ENCODE assay signal across 7 mouse cellular contexts in genomic region chr11:72207834-72208377, GRCm38 (mm10). TPM values are rescaled to one million over a fixed set of nuclear protein-coding genes. Genes with fewer than 3 reads are reported as not detected.
DNase-seq lines count a peak whose midpoint lies in the region; ATAC-seq and TF ChIP-seq lines count a peak whose summit lies in the region.

No protein-coding gene starts in this region.

- no peak for TF ChIP-seq POLR2A in ES-Bruce4 (IDR thresholded peaks at IDR 0.05; ENCODE audit: insufficient read depth, low read length)

- H3K4me1 ChIP-seq in ES-Bruce4 (ENCODE audit: control insufficient read depth, insufficient read depth, low read length) = no peaks in the 10 kb centered on the region
- peaks cover 14% of the 10 kb centered on the region for H3K4me1 ChIP-seq in hindbrain, embryonic 14.5 days (replicated peaks; ENCODE audit: control insufficient read depth, insufficient read depth, low read length)
- H3K4me1 ChIP-seq in liver, embryonic 14.5 days (replicated peaks; ENCODE audit: control insufficient read depth in 2 of 2, insufficient read depth in 2 of 2, low read length in 1 of 2) = peaks cover 5 to 10% of the 10 kb centered on the region in 2 experiments; a peak in 3 of 4 replicates

- intact Hi-C loops in left cerebral cortex, postnatal 14 days (cut with DNase I) = no loop called here

- DNase-seq in 416B (ENCODE audit: low read depth) = peak; percentile 26
- no peak for DNase-seq in hindbrain, embryonic 14.5 days (ENCODE audit: low spot score)
- no peak for DNase-seq in liver, embryonic 14.5 days (ENCODE audit: low read depth in 3 of 3, low spot score in 3 of 3)
- DNase-seq in left cerebral cortex, postnatal 14 days (ENCODE audit: low spot score in 2 of 2) = no peak
- no peak for DNase-seq in B cell, adult 2 months

- H3K27me3 ChIP-seq in ES-Bruce4 (ENCODE audit: control insufficient read depth, insufficient read depth, low read length, poor library complexity, severe bottlenecking) = no peaks in the 10 kb centered on the region
- H3K27me3 ChIP-seq in hindbrain, embryonic 14.5 days (ENCODE audit: control insufficient read depth, insufficient read depth, low read length) = no peaks in the 10 kb centered on the region
- no peaks in the 10 kb centered on the region for H3K27me3 ChIP-seq in liver, embryonic 14.5 days (ENCODE audit: control insufficient read depth, insufficient read depth, low read length)

- peak overlapping the region; percentile 76 for H3K9ac ChIP-seq in ES-Bruce4 (ENCODE audit: low read depth, poor library complexity, severe bottlenecking)
- peak overlapping the region; percentile 92 for H3K9ac ChIP-seq in hindbrain, embryonic 14.5 days
- H3K9ac ChIP-seq in liver, embryonic 14.5 days (replicated peaks) = peak overlapping the region; percentile 60

- H3K36me3 ChIP-seq in ES-Bruce4 (ENCODE audit: control insufficient read depth, insufficient read depth, low read length, poor library complexity, severe bottlenecking) = peaks cover 11% of the 10 kb centered on the region
- peaks cover 36% of the 10 kb centered on the region for H3K36me3 ChIP-seq in hindbrain, embryonic 14.5 days (replicated peaks; ENCODE audit: control insufficient read depth, insufficient read depth)
- H3K36me3 ChIP-seq in liver, embryonic 14.5 days (replicated peaks; ENCODE audit: control insufficient read depth, insufficient read depth, low read depth) = peaks cover 3% of the 10 kb centered on the region

- peak overlapping the region; percentile 90 for H3K4me3 ChIP-seq in ES-Bruce4 (ENCODE audit: low read depth, low read length)
- H3K4me3 ChIP-seq in hindbrain, embryonic 14.5 days (replicated peaks; ENCODE audit: low read length) = peak overlapping the region; percentile 91
- peak overlapping the region; percentile 92 to 95 for H3K4me3 ChIP-seq in liver, embryonic 14.5 days (ENCODE audit: insufficient read depth in 1 of 2, low read depth in 2 of 2, low read length in 2 of 2)

- WGBS in hindbrain, embryonic 14.5 days = 22% methylated on average over 17 of the region's 17 CpGs
- WGBS in liver, embryonic 14.5 days (ENCODE audit: insufficient replicate concordance) = 8% methylated on average over 17 of the region's 17 CpGs

- peak overlapping the region; percentile 77 for H3K4me2 ChIP-seq in hindbrain, embryonic 14.5 days (replicated peaks)
- peak overlapping the region; percentile 96 for H3K4me2 ChIP-seq in liver, embryonic 14.5 days (ENCODE audit: low read depth)

- no peaks in the 10 kb centered on the region for H3K9me3 ChIP-seq in ES-Bruce4 (replicated peaks; ENCODE audit: control insufficient read depth, insufficient read depth, low read length, poor library complexity, severe bottlenecking)
- H3K9me3 ChIP-seq in hindbrain, embryonic 14.5 days (ENCODE audit: control insufficient read depth, low read length) = no peaks in the 10 kb centered on the region
- no peaks in the 10 kb centered on the region for H3K9me3 ChIP-seq in liver, embryonic 14.5 days (ENCODE audit: control insufficient read depth, low read length)

- no peak for ATAC-seq in hindbrain, embryonic 14.5 days (ENCODE audit: low FRiP score)
- ATAC-seq in liver, embryonic 14.5 days (ENCODE audit: insufficient read depth) = no peak
- ATAC-seq in monocyte, adult 5-6 weeks (replicated peaks; ENCODE audit: insufficient number of reproducible peaks, low FRiP score, low TSS enrichment, poor library complexity, severe bottlenecking) = no peak

- H3K27ac ChIP-seq in ES-Bruce4 (ENCODE audit: insufficient read depth, low read length) = peak overlapping the region; percentile 4; the same call in 1 of the 2 replicates
- H3K27ac ChIP-seq in hindbrain, embryonic 14.5 days = peak overlapping the region; percentile 76; the same call in 1 of the 2 replicates
- H3K27ac ChIP-seq in liver, embryonic 14.5 days = peak overlapping the region; percentile 23; the same call in 1 of the 2 replicates

- no peak for TF ChIP-seq CTCF in ES-Bruce4 (IDR thresholded peaks at IDR 0.05; ENCODE audit: low read depth, low read length)
- no peak for TF ChIP-seq CTCF in liver, embryonic 14.5 days (IDR thresholded peaks at IDR 0.05; ENCODE audit: low read depth)

- no peak for TF ChIP-seq EP300 in ES-Bruce4 (IDR thresholded peaks at IDR 0.05; ENCODE audit: insufficient read depth, low read depth, low read length)
- no peak for TF ChIP-seq EP300 in liver, embryonic 14.5 days (IDR thresholded peaks at IDR 0.05; ENCODE audit: low read depth)

RNA-seq across cellular contexts. Expression of gene Txndc17, which starts 0.6 kb away (rescaled TPM):
- polyA plus RNA-seq in ES-Bruce4 (2011; ENCODE audit: insufficient read depth, insufficient read length, low read depth, missing spikeins) = 101 and 110 TPM in 2 replicates
- polyA plus RNA-seq in hindbrain, embryonic 14.5 days (2014; fragmentation: Nextera tagmentation; extraction: Ambion mirVana) = 141 and 151 TPM in 2 replicates
- polyA plus RNA-seq in liver, embryonic 14.5 days (2012; rRNA removed) = 27.3 and 43.5 TPM in 2 replicates
- 66.9 and 68.0 TPM in 2 replicates for polyA plus RNA-seq in liver, embryonic 14.5 days (2014; fragmentation: Nextera tagmentation; extraction: Ambion mirVana)
- 10 to 100 TPM; 33.6 to 36.7 TPM for total RNA-seq in left cerebral cortex, postnatal 14 days (2021)
- 31.1 to 49.7 TPM (median 37.8 TPM) in 3 replicates for total RNA-seq in monocyte, adult 5-6 weeks (2017)

RNA-seq across cellular contexts. Expression of gene 4933427D14Rik, which starts 0.6 kb away (rescaled TPM):
- 14.5 and 16.0 TPM in 2 replicates for polyA plus RNA-seq in ES-Bruce4 (2011; ENCODE audit: insufficient read depth, insufficient read length, low read depth, missing spikeins)
- polyA plus RNA-seq in hindbrain, embryonic 14.5 days (2014; fragmentation: Nextera tagmentation; extraction: Ambion mirVana) = 14.3 and 17.1 TPM in 2 replicates
- polyA plus RNA-seq in liver, embryonic 14.5 days (2012; rRNA removed) = 1.5 and 2.3 TPM in 2 replicates
- 2.1 and 2.8 TPM in 2 replicates for polyA plus RNA-seq in liver, embryonic 14.5 days (2014; fragmentation: Nextera tagmentation; extraction: Ambion mirVana)
- total RNA-seq in left cerebral cortex, postnatal 14 days (2021) = 10 to 100 TPM; 25.8 to 34.3 TPM
- 4.9 to 25.7 TPM (median 23.6 TPM) in 3 replicates for total RNA-seq in monocyte, adult 5-6 weeks (2017)

RNA-seq across cellular contexts. Expression of gene Gm43951, which starts 1.3 kb away (rescaled TPM):
- 4.4 and 5.1 TPM in 2 replicates for polyA plus RNA-seq in ES-Bruce4 (2011; ENCODE audit: insufficient read depth, insufficient read length, low read depth, missing spikeins)
- polyA plus RNA-seq in hindbrain, embryonic 14.5 days (2014; fragmentation: Nextera tagmentation; extraction: Ambion mirVana) = 0.25 and 0.40 TPM in 2 replicates
- 0.08 and 0.09 TPM in 2 replicates for polyA plus RNA-seq in liver, embryonic 14.5 days (2012; rRNA removed)
- polyA plus RNA-seq in liver, embryonic 14.5 days (2014; fragmentation: Nextera tagmentation; extraction: Ambion mirVana) = not detected in 2 replicates
- 10 to 100 TPM; 11.8 to 13.3 TPM for total RNA-seq in left cerebral cortex, postnatal 14 days (2021)
- 1.2 TPM in 1 of 3 replicates, not detected in the others for total RNA-seq in monocyte, adult 5-6 weeks (2017)

RNA-seq across cellular contexts. Expression of gene Med31, which starts 7.5 kb away (rescaled TPM):
- polyA plus RNA-seq in ES-Bruce4 (2011; ENCODE audit: insufficient read depth, insufficient read length, low read depth, missing spikeins) = 25.3 and 25.7 TPM in 2 replicates
- 50.8 and 52.8 TPM in 2 replicates for polyA plus RNA-seq in hindbrain, embryonic 14.5 days (2014; fragmentation: Nextera tagmentation; extraction: Ambion mirVana)
- polyA plus RNA-seq in liver, embryonic 14.5 days (2012; rRNA removed) = 6.0 and 8.5 TPM in 2 replicates
- polyA plus RNA-seq in liver, embryonic 14.5 days (2014; fragmentation: Nextera tagmentation; extraction: Ambion mirVana) = 13.0 TPM in 2 replicates
- 10 to 100 TPM; 15.9 to 16.6 TPM for total RNA-seq in left cerebral cortex, postnatal 14 days (2021)
- total RNA-seq in monocyte, adult 5-6 weeks (2017) = 7.4 to 14.0 TPM (median 12.1 TPM) in 3 replicates

RNA-seq across cellular contexts. Expression of gene Slc13a5, which starts 59.1 kb away (rescaled TPM):
- polyA plus RNA-seq in ES-Bruce4 (2011; ENCODE audit: insufficient read depth, insufficient read length, low read depth, missing spikeins) = 0.31 and 1.4 TPM in 2 replicates
- 2.0 and 2.8 TPM in 2 replicates for polyA plus RNA-seq in hindbrain, embryonic 14.5 days (2014; fragmentation: Nextera tagmentation; extraction: Ambion mirVana)
- not detected in 2 replicates for polyA plus RNA-seq in liver, embryonic 14.5 days (2012; rRNA removed)
- polyA plus RNA-seq in liver, embryonic 14.5 days (2014; fragmentation: Nextera tagmentation; extraction: Ambion mirVana) = not detected in 2 replicates
- total RNA-seq in left cerebral cortex, postnatal 14 days (2021) = 10 to 100 TPM; 17.2 to 24.0 TPM
- not detected in 3 replicates for total RNA-seq in monocyte, adult 5-6 weeks (2017)

Comparison
In these comparisons a context has a peak if more than half of its experiments do, and no peak if none do; other contexts are left out.
1. H3K27ac ChIP-seq: peak in every context shown above with its lines; median percentile 76 in hindbrain, embryonic 14.5 days; 23 in liver, embryonic 14.5 days; 4 in ES-Bruce4.